Mouse (Mus musculus): ENCODE measurements around the gene Gm20441. TPM values are rescaled to one million over a fixed set of nuclear protein-coding genes. Genes with fewer than 3 reads are reported as not detected.

Gm20441 gene
- not detected for polyA plus RNA-seq (2017; shearing (Covaris generic))

- ATAC-seq = peak; percentile 74
Observed at GRCm38 (mm10) chr10:75780769-75781578, at the start of gene Gm20441, which contains the start of gene Gstt3. TSS of gene Gm20441 (minus strand) at chr10:75780954. TSS of gene Gstt3 (minus strand) at chr10:75781414.

GRCm38 (mm10) chr10:75830275-75830670 is 49.5 kb upstream of the Gm20441 start:
- ATAC-seq = no peak

DNA sequence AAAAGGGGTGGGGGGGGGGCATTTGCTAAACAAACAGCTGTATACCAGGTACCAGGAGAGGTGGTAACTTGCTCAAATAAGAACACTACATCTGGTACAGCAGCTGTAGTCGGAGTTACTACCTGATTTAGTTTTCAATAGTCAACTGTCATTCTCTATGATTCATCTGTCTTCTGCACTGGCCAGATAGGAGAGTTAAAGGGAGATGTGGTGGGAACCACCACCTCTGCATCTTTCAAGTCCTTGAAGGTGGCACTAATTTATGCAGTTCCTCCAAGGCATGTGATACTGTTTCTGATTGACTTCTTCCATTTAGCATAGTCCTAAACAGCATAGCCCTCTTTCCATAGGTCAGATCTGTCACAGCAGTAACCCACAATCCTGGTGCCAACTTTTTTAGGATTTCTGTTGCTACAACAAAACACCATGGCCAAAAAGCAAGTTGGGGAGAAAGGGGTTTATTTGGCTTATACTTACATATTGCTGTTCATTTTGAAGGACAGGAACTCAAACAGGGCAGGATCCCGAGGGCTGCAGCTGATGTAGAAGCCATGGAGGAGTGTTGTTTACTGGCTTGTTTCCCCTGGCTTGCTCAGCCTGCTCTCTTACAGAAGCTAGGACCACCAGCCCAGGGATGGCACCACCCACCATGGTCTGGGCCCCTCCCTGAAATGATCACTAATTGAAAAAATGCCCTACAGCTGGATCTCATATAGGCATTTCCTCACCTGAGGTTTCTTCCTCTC is 48.9 kb upstream of the Gm20441 start:
- no peak for ATAC-seq

- no peak for ATAC-seq
Observed at GRCm38 (mm10) chr10:75828500-75828931, 47.8 kb upstream of the Gm20441 start.

DNA sequence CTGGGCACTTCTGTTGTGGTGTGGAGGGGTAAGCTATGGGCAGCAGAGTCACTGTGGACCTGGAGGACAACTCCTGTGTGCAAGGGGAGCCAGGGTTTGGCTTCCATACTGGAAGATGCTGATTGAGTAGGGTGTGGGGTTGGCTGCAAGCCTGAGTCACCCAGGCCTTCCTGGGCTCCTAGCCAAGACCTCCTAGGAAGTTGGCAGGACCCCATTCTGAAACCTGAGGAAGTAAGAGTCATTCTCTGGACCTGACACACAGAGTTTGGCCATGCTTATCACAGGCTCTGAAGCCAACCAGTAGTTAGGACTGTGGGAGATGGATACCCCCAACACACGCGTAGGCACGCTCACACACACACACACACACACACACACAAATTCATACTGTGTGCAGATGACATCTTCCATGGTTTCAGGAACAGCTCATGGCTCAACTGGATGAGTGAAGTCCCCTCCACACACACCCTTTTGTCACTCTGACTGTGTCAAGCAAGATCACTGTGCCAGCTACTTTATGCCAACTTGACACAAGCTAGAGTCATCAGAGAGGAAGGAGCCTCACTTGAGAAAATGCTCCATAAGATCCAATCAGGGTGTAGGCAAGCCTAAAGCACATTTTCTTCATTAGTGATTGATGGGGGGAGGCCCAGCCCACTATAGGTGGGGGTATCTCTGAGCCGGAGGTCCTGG is 47.1 kb upstream of the Gm20441 start:
- ATAC-seq = no peak

- ATAC-seq = no peak
Observed at GRCm38 (mm10) chr10:75824530-75824929, 43.8 kb upstream of the Gm20441 start.

- no peak for ATAC-seq
Observed at GRCm38 (mm10) chr10:75823782-75824181, 43.0 kb upstream of the Gm20441 start.

DNA sequence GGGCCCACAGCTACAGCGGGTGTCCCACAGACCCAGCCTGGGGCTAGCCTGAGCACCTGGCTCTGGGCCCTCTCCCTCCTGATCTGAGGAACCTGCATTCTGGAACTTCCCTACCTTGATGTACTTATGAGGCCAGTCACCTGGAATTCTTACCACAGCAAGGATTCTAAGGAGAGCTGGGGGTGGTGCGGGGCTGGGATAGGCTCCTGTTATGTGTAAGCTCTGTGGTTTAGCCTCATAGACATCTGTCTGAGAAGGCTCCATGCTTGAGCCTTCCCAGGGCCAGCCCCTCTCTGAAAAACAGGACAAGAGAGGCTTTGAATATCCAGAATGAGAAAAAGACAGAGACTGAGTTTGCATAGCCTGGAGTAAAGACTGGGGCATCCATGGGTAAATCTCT is 41.7 kb upstream of the Gm20441 start, which contains the start of gene Gstt4:
Gstt4 (minus strand) TSS at position 101 of the 400 bp plus-strand sequence.
- ATAC-seq = no peak

DNA sequence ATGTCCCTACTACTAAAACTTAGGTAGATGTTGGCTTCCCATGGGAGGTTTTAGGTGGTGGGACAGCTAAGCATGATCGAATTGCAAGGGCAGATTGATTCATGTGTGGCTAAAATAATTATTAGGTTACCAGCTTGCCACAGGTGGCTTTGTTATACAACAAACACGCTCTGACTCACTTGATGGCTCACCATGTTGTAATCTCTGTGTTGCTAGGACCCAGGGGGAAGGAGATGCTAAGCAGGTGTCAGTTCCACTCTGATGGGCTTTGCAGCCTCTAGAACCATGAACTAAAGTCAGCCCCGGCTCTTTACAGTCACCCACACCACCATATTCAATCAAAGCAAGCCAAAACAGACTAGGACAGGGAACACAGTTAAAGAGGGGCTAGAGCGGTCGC is 39.1 kb upstream of the Gm20441 start:
- ATAC-seq = no peak

- no peak for ATAC-seq
Observed at GRCm38 (mm10) chr10:75818641-75819040, 37.9 kb upstream of the Gm20441 start.

DNA sequence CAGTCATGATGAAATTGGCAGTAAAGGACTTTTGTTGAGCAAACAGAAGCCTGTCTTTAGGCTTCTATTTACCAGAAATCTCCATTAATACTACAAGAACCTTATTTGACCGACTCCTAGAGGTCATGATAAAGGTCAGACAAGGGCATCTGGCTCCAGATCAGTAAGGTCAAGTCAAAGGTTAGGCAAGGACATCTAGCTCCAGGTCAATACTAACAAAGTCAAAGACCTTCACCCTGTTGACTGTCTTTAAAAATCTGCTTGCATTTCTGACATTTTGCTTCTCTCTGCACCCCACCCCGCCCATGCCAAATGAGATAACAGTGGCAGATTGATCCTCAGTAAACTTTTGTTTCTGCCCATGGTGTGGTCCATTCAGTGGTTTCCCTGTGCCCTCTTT is 23.5 kb upstream of the Gm20441 start:
- ATAC-seq = no peak

DNA sequence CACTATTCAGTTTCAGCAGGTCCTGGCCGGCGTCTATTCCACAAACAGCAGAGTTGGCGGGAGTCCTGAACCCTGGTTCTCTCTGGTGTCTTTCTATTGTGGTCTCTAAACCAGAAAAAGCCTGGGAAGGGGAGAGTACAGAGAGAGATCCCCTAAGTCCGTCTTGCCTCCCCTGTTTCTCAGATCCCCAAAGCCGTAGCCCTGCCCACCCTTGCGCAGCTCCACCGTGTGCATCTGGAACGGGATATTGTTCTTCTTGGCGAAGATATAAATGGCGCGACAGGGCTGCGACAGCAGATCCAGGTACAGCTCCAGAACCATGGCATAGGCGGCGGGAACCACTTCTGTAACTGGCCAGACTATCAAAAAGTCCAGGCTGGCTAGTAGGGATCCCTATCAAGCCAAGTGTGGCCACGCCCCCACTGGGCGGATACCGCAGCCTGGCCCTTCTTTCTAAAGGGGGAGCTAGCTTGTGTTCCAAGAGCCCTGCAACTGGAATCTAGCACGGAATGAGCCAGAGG is 17.5 kb upstream of the Gm20441 start, which contains the start of gene Gstt1:
Gstt1 (minus strand) TSS at position 409 of the 521 bp plus-strand sequence.
- peak; percentile 35 for ATAC-seq

DNA sequence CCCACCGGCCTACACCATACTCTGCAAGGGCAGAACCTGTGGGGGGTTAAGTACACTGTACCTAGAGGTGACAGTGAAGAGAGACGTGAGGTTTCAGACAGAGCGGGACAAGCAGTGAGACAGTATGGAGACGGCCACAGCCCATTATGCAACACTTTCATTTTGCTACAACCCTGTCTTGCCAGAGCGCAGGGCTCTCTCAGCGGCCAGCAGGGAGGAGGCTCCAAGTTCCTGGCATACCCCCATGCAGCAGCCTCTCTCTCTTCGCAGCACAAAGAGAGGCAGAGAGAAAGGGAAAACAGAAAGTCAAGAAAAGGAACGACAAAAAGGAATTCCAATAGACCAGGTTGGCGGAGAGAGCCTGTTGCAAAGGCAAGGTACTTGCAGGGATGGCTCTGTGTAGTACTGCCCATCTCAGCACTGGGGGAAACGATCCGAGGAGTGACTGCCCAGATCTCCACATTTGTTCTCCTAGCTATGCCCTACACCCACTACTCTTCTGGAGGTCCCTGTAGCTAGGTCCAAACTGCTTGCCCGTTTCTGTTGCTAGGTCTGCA is 16.9 kb upstream of the Gm20441 start:
- ATAC-seq = peak; percentile 71

- no peak for ATAC-seq
Observed at GRCm38 (mm10) chr10:75796731-75797516, 16.2 kb upstream of the Gm20441 start.

- ATAC-seq = no peak
Observed at GRCm38 (mm10) chr10:75794880-75795279, 14.1 kb upstream of the Gm20441 start.

- ATAC-seq = peak; percentile 67
Observed at GRCm38 (mm10) chr10:75790773-75791172, 10.0 kb upstream of the Gm20441 start.

GRCm38 (mm10) chr10:75789841-75790240 is 9.1 kb upstream of the Gm20441 start:
- no peak for ATAC-seq

GRCm38 (mm10) chr10:75789081-75789735 is 8.5 kb upstream of the Gm20441 start:
- no peak for ATAC-seq

DNA sequence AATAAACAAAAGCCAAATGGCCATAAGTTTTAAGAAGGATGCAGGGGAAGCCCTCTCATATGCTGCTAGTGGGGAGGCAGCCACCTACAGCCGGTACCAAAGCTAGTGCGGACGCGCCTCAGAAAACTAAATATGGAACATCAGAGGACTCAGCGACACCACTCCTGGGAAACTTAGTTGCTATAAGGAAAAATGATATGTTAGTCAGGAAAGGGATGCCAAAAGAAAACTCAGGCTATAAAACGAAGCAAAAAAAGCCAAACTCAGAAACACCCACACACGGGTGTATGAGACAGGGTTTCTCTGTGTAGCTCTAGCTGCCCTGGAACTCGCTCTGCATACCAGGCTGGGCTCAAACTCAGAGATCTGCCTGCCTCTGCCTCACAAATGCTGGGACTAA is 7.5 kb upstream of the Gm20441 start:
- ATAC-seq = no peak

GRCm38 (mm10) chr10:75785442-75785841 is 4.7 kb upstream of the Gm20441 start:
- ATAC-seq = no peak

All from CD4-positive, CD25-positive, alpha-beta regulatory T cell, adult 4 months (primary cell).